Mouse (Mus musculus): Measurements from ENCODE around the gene Pds5b. TPM values are rescaled to one million over a fixed set of nuclear protein-coding genes. Genes with fewer than 3 reads are reported as not detected.

Gene Pds5b
- polyA plus RNA-seq (2014; fragmentation: Illumina TruSeq; extraction: RNeasy Lipid Tissue Mini Kit (QIAGEN cat#74804); ENCODE audit: low read depth, low replicate concordance) = 12.0 TPM

GRCm38 (mm10) chr5:150673153-150673835 is at the start of gene Pds5b:
Gene Pds5b (plus strand): TSS chr5:150673739.

GRCm38 (mm10) chr5:150666133-150666739 is 7.3 kb upstream of the Pds5b start, which contains the start of gene N4bp2l2:
Gene N4bp2l2 (minus strand): TSS chr5:150666183.

Other genes with a start within 250 kb of the Pds5b start
- not detected for gene Zar1l, start 155.6 kb upstream of the Pds5b start, polyA plus RNA-seq (2014; fragmentation: Illumina TruSeq; extraction: RNeasy Lipid Tissue Mini Kit (QIAGEN cat#74804); ENCODE audit: low read depth, low replicate concordance)
- 0.79 TPM for gene Brca2, start 151.1 kb upstream of the Pds5b start, polyA plus RNA-seq (2014; fragmentation: Illumina TruSeq; extraction: RNeasy Lipid Tissue Mini Kit (QIAGEN cat#74804); ENCODE audit: low read depth, low replicate concordance)
- gene N4bp2l1, start 76.6 kb upstream of the Pds5b start, polyA plus RNA-seq (2014; fragmentation: Illumina TruSeq; extraction: RNeasy Lipid Tissue Mini Kit (QIAGEN cat#74804); ENCODE audit: low read depth, low replicate concordance) = 94.8 TPM
- 64.5 TPM for gene N4bp2l2, start 7.6 kb upstream of the Pds5b start, polyA plus RNA-seq (2014; fragmentation: Illumina TruSeq; extraction: RNeasy Lipid Tissue Mini Kit (QIAGEN cat#74804); ENCODE audit: low read depth, low replicate concordance)

Data from liver, adult 10 weeks (tissue).